Mouse (Mus musculus) macrophage (primary cell): ENCODE results near the gene Grm7. TPM values are rescaled to one million over a fixed set of nuclear protein-coding genes. Genes with fewer than 3 reads are reported as not detected.

Source experiments
- H3K27ac ChIP-seq: fragments of 350-480 bp; formaldehyde crosslinking; 2 replicates; pipeline ENCODE4 v1.9.0; 2021
- H3K36me3 ChIP-seq: fragments of 350-480 bp; formaldehyde crosslinking; 2 replicates; pipeline ENCODE4 v1.9.0; 2021; ENCODE audit errors: inconsistent target
- H3K4me3 ChIP-seq: fragments of 350-480 bp; formaldehyde crosslinking; 2 replicates; pipeline ENCODE4 v1.9.0; 2021; ENCODE audit errors: inconsistent target
- H3K79me2 ChIP-seq: fragments of 350-480 bp; formaldehyde crosslinking; 2 replicates; pipeline ENCODE4 v1.9.0; 2021; ENCODE audit errors: inconsistent target
- WGBS: methylation state at CpG from one replicate; pipeline ENCODE4 v1.1.7; 2026; ENCODE audit warnings: inconsistent platforms; ENCODE audit not compliant: missing documents; 5-methylcytosine and 5-hydroxymethylcytosine counted together
- polyA plus RNA-seq: library from polyadenylated mRNA; stranded (reverse); fragments of 250-400 nt; gene quantifications from 3 replicates; pipeline ENCODE4 v1.2.4, GENCODE M21; 2018; ENCODE audit warnings: inconsistent platforms

The Grm7 gene
- polyA plus RNA-seq, 1 experiment from 2014 or later, result not detected

DNA sequence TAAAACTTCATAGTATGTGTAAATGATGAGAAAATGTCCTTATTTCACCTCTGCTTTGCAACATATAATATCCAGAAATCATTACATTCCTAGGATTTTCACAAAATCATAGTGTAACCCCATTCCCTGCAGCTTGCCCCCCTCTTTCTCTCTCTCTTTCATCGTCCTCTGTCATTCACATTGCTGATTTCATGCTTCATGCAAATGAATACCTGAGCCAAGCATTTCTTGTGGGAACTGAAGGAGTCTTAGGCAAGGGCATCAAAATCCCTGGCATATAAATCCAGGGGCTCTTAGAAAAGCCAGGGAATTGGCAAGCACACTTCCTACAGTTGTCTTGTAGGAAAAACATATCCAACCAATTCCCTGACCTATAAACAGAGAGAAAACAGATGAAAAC lies 127.3 kb downstream of the Grm7 start:
- H3K27ac ChIP-seq, result no peak overlapping the region
- H3K79me2 ChIP-seq, result no peaks in the 10 kb centered on the region
- H3K36me3 ChIP-seq, result no peaks in the 10 kb centered on the region
- WGBS, result 38% methylated on average over 1 of the region's 1 CpGs
- no peak overlapping the region for H3K4me3 ChIP-seq

DNA sequence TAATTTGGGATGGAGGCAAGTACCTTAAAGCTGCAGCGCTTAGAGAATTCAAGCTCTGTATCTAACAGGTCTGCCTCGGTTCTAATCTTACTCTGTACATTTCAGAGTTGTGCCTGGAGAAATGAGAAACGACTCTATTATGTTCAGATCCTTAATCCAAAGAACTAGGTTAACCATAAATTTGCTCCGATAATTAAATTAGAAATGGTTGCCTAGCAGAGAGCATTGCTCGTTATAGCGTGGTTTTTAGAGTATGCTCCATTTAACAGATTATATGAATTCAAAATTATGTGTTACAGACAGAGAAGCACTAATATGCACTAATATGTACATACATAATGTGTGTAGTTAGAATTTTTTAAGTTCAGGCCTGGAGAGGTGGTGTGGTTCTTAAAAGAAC lies 130.7 kb downstream of the Grm7 start:
- WGBS, result 93% methylated on average over 6 of the region's 6 CpGs
- Histone ChIP-seq H3K79me2 (no peaks in the 10 kb centered on the region), H3K27ac (no peak overlapping the region), H3K36me3 (no peaks in the 10 kb centered on the region), H3K4me3 (no peak overlapping the region)

DNA sequence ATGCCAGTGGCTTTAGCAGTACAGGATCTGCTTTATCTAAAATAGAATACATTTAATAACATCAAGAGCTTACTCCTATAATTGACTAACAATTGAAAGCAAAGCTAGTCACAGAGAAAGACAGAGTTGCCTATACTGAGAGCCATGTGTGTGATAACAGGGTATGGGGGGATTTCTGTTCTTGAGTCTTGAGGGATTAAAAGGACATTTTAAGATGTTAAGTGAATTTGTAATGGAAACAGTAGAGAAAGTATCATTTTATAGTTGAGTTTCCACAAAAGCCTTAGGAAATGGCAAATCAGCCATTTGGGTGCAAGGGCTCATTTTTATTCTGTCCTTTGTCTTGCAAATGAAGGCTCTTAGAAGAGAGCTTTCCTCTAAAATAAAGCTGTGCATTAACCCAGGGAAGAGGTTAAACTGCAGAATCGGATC lies 140.1 kb downstream of the Grm7 start:
- Histone ChIP-seq H3K27ac (no peak overlapping the region), H3K4me3 (no peak overlapping the region), H3K36me3 (no peaks in the 10 kb centered on the region), H3K79me2 (no peaks in the 10 kb centered on the region)
- 60% methylated on average over 1 of the region's 1 CpGs for WGBS

DNA sequence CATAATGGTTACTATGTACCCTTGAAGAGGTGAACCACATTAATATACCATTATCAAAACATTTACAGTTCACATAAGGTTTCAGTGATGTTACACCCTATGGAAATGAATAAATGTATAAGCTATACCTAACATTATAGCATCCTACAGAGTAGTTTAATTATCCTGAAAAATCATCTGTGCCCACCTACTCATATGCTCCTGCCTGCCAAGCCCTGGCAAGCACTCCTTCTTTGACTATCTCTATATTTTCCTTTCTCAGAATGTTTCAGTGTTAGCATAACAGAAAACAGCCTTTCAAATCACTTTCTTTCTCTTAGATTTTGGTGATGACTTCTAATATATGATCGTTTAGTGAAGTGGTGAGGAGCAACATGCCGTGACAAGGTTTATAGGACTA lies 147.3 kb downstream of the Grm7 start:
- Histone ChIP-seq H3K4me3 (no peak overlapping the region), H3K36me3 (no peaks in the 10 kb centered on the region), H3K79me2 (no peaks in the 10 kb centered on the region), H3K27ac (no peak overlapping the region)
- WGBS, result 100% methylated on average over 2 of the region's 2 CpGs

DNA sequence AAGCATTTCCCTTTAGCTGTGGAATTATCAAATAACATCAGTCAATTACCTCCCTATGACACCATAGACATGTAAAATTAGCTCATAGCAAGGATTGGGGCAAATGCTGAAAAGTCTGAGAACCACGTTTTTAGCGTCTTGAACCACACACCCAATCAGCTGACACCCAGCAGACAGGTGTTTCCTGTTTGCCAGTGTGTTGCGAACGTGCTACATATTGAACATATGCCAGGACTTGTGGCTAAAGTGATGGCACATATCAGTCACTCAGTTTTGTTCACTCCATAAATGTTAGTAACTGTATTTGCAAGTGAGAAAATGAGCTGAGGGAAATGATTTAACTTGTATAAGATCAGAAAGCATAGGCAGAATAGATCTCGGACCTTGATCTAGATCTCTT lies 162.1 kb downstream of the Grm7 start:
- Histone ChIP-seq H3K27ac (no peak overlapping the region), H3K36me3 (no peaks in the 10 kb centered on the region), H3K4me3 (no peak overlapping the region), H3K79me2 (no peaks in the 10 kb centered on the region)
- WGBS, result 10% methylated on average over 5 of the region's 5 CpGs

DNA sequence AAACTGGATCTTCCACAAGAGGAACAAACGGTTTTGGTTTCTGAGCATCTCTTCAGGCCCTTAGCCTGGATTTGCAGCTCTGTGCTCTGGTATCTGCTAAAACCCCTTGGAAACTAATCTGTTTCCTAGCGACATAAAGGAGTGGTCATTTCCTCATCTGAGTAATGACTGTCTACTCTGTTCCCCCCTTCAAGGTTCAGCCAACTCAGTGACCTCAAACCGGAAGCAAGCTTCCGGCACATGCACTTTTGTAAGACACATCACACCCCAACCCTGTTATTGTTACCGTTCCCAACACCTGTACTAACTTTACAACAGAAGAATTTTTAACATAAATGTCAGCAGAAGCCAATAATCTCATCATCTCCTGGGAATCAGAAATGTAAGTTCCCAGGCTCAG lies 166.8 kb downstream of the Grm7 start:
- WGBS, result 61% methylated on average over 5 of the region's 5 CpGs
- no peaks in the 10 kb centered on the region for H3K36me3 ChIP-seq
- no peak overlapping the region for H3K27ac ChIP-seq
- H3K4me3 ChIP-seq, result no peak overlapping the region
- no peaks in the 10 kb centered on the region for H3K79me2 ChIP-seq

DNA sequence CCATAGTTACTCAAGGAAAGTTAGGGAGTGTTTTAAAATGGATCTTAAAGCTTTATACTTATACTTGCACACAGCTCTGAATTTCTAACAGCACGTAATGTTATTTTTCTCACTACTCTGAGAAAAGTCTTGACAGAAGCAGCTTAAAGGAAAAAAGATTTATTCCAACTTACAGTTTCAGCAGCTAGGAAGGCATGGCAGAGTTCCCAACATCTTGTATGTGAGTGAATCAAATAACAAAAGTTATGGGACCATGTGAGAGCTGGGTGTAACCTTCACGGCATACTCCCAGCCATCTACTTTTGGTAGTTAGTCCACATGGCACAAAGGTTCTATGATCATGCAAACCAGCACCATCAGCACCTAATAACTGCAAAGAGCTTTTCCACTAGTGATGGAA lies 172.9 kb downstream of the Grm7 start:
- H3K4me3 ChIP-seq, result no peak overlapping the region
- H3K79me2 ChIP-seq, result no peaks in the 10 kb centered on the region
- no peak overlapping the region for H3K27ac ChIP-seq
- WGBS, result 100% methylated on average over 2 of the region's 2 CpGs
- no peaks in the 10 kb centered on the region for H3K36me3 ChIP-seq

DNA sequence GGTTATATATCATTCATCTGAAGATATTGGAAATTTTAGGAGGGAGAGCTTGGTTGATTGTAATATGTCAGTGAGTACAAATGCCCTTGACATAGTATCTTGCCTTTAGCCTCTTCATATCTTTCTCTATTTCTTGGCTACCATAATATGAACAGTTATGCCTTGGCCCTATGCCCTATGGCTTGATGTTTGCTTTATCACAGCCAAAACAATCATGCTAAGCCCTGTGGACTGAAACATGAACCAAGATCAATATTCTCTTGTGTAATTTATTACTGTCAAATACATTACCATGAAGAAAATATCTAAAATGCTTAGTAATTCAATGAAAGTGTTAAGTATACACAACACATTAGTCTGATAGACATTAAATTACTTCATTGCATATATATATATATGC lies 222.9 kb downstream of the Grm7 start:
- H3K79me2 ChIP-seq, result no peaks in the 10 kb centered on the region
- H3K36me3 ChIP-seq, result no peaks in the 10 kb centered on the region
- H3K4me3 ChIP-seq, result no peak overlapping the region
- no peak overlapping the region for H3K27ac ChIP-seq

DNA sequence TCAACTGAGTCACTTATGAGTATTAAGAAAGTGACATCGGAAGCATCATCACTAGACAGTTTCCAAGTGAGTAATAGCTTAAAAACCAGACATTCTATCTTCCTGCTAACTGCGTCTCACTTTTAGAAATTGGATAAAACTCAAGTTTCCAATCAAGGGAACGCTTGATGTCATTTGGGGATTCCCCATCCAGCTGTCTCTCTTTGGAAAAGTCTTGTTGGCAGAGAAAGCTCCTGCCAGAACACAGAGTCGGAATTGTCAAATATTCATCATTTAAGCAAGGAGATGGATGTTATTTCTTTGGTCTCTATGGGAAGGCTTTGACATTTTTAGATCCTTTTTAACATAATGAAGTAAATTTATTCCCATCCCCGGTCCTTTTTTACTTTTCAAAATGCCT lies 336.6 kb downstream of the Grm7 start:
- WGBS, result 80% methylated on average over 5 of the region's 5 CpGs
- no peaks in the 10 kb centered on the region for H3K79me2 ChIP-seq
- H3K27ac ChIP-seq, result no peak overlapping the region
- H3K4me3 ChIP-seq, result no peak overlapping the region
- no peaks in the 10 kb centered on the region for H3K36me3 ChIP-seq

DNA sequence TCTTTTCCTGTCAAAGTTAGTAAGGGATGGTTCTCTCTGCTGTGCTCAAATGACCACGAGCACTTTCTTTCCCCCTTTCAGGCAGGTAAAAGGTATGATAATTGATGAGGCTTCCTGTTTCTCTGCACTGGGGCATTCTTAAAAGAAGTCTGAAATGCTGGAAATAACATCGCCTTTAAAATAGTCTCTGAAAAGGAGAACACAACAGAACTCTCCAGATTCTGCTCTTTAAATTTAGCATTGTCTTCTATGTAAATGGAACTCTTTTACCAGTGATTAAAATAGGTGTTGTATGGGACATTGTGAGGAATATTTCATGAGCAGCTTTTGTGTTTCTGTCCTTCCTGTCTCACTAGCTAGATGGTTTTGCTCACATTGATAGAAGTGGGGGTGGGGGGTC lies 393.7 kb downstream of the Grm7 start:
- 64% methylated on average over 2 of the region's 2 CpGs for WGBS

DNA sequence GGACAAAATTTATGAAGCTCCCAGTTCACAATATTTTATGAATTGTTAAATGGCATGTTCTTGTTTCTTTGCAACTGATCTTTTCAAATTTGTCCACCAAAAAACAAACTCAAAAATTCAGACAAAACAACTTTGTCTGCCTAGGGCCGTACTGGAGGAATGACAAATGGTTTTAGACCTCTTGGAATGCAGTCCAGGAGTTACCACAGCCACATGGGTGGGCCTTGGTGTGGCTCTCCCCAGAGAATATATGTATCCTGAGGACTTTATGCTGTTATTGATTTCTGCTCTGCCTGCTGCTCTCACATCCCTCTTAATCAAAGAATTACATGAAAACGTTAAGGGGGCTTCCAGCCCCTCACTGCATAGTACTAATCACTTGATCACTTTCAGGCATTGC lies 400.5 kb downstream of the Grm7 start:
- no peaks in the 10 kb centered on the region for H3K79me2 ChIP-seq

More for the DNA sequence above, 393.7 kb downstream of the Grm7 start:
- no peaks in the 10 kb centered on the region for H3K36me3 ChIP-seq
- no peak overlapping the region for H3K27ac ChIP-seq
- no peaks in the 10 kb centered on the region for H3K79me2 ChIP-seq
- H3K4me3 ChIP-seq, result no peak overlapping the region

DNA sequence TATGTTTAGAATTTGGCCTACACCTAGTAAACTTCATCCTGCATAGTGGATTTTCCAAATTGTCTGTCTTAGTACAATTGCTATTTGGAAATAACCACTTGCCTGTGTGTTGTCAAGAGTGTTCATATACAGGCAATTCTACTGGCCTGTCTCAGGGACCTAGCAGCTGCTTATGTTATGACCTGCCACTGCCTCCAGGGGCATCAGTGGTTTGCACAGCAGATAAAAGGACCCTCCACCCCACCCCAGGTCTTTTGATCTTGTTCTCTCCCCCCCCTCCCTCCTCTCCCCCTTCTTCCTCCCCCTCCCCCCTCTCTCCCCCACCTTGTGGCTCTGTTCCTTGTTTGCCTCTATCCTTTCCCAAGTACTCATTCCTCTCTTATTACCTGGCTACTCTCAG lies 403.9 kb downstream of the Grm7 start:
- Histone ChIP-seq H3K36me3 (no peaks in the 10 kb centered on the region), H3K79me2 (no peaks in the 10 kb centered on the region), H3K4me3 (no peak overlapping the region), H3K27ac (no peak overlapping the region)

More for the DNA sequence above, 400.5 kb downstream of the Grm7 start:
- Histone ChIP-seq H3K36me3 (no peaks in the 10 kb centered on the region), H3K4me3 (no peak overlapping the region), H3K27ac (no peak overlapping the region)
- WGBS, result 67% methylated on average over 2 of the region's 2 CpGs

DNA sequence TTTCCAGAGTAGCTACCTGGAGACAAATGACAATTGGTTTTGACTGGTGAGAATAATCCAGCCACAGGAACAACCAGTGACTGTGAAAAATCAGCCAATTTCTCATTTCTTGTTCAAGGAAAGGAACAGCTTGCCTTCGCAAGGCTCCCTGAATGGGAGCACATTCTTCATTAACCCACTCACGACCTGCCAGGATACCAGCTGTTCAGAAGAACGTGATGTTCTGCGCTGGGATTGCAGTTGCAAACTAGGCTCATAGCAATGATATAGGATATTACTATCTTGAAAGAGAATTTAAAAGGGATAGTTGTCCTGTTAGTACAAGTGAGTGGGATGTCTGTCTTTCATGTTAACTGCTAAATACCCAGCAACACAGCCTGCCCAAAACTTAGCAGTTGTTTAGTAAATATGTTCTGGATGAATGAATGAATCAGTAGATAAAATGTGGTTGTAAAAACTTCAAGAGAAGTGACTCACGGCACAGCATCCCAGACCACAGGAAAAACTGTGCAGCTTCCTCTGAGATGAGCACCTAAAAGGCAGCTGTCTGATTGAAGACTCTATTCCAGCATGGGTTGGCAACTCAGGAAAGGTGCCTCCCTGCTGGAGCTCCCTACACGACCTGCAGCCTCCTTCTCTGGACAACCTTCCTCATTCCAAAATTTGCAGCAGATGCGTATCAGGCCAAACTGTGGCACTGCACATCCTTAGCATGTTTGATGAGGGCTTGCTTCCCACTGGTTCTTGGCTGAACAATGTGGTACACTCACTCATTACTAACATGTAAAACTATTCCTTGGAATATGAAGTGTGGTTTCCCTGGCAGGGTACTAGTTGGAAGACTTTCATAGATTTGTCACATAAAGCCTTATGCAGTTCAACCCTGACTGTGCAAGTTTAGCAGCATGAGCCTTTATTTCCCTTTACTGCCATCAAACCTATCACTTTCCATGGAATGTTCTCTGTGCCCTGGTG lies 408.9 kb downstream of the Grm7 start:
- WGBS, result 63% methylated on average over 7 of the region's 7 CpGs
- H3K79me2 ChIP-seq, result no peaks in the 10 kb centered on the region
- no peak overlapping the region for H3K27ac ChIP-seq
- no peaks in the 10 kb centered on the region for H3K36me3 ChIP-seq
- H3K4me3 ChIP-seq, result no peak overlapping the region

DNA sequence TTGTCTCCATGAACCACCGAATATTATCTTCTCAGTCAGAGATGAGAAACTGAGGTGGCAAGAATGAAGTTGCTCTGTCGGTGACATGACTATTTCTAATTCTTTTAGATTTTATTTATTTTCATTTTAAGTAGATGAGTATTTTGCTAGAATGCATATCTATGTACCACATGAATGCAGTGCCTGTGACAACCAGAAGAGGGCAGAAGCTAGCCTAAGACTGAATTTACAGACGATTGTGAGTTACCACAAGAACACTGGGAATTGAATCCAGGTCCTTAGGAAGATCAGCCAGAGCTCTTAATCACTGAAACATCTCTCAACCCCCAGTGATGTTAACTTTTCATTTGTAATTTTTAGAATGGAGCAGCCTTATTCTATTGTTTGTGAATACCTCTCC lies 412.4 kb downstream of the Grm7 start:
- WGBS, result 83% methylated on average over 3 of the region's 3 CpGs
- Histone ChIP-seq H3K36me3 (no peaks in the 10 kb centered on the region), H3K27ac (no peak overlapping the region), H3K79me2 (no peaks in the 10 kb centered on the region), H3K4me3 (no peak overlapping the region)

DNA sequence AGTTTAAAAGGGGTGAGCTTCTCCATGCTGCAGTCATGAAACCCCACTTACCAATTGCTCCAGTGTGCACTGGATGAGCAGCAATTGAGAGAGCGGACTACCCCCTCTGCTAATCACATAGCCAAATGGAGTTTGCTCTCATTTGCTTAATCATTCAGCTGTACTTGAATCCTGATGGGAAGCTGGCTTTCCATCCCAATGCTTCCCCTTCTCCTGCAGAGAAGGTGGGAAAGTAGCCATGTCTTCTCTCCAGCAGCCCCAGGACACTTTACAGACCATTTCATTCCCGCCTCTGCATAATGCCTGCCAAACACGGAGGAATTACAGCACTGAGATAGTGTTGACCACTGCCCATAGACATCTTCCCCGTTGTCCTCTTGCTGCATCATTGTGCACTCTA lies 414.6 kb downstream of the Grm7 start:
- Histone ChIP-seq H3K27ac (no peak overlapping the region), H3K79me2 (no peaks in the 10 kb centered on the region), H3K36me3 (no peaks in the 10 kb centered on the region), H3K4me3 (no peak overlapping the region)
- WGBS, result 70% methylated on average over 4 of the region's 4 CpGs

DNA sequence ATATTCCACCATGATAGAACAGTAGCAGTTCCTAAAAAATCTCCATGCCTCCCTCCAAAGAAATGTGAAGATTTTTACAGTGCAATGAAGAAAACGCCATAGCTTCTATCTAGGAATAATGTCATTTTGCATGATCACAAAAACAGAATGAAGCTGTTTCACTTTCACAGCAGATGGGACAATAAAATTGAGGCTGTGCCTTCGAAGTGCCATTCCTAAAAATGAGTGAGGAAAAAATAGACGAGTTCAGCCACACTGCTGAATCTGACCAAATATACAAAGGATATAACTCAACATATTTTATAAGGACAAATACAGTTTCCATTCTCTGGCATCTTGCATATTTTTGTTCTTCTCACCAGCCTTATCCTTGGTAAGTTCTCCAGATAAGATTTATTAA lies 439.2 kb downstream of the Grm7 start:
- WGBS, result 68% methylated on average over 3 of the region's 3 CpGs
- Histone ChIP-seq H3K27ac (no peak overlapping the region), H3K4me3 (no peak overlapping the region), H3K36me3 (no peaks in the 10 kb centered on the region), H3K79me2 (no peaks in the 10 kb centered on the region)
